Mouse (Mus musculus): ENCODE results near the gene Gna15. TPM values are rescaled to one million over a fixed set of nuclear protein-coding genes. Genes with fewer than 3 reads are reported as not detected.

Gene Gna15
- total and polyA plus RNA-seq, 3 experiments, result 1.1 to 2.2 (median 1.4) TPM

DNA sequence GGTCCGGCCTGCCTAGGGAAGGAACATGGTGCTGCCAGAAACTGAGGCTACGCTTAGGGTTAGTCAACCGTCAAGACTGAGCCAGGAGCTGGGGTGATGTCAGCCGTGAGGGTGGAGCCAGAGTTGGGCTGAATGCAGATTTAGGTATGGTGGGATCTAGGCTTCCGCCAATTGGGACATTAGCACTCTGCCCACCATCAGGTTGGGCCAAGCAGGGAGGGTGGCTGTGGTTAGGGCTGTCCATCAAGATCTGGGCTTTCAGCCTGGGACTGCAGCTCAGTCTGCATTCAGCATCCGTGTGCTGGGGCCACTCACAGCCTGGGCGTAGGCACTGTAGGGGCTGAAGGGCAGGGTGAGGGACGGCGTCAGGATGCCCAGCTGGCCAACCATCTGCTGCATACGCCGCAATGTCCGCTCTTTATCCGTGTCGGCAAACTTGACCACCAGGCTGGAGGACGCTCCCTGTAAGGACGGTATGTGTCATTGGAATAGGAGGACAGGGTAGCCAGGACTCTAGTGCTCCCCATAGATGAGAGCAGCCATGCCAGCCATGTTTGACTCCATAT, 56.3 kb downstream of the Gna15 start:
- no peak for DNase-seq

- DNase-seq, result no peak
These were observed 57.1 kb downstream of the Gna15 start for GRCm38 (mm10) chr10:81466881-81467280.

DNA sequence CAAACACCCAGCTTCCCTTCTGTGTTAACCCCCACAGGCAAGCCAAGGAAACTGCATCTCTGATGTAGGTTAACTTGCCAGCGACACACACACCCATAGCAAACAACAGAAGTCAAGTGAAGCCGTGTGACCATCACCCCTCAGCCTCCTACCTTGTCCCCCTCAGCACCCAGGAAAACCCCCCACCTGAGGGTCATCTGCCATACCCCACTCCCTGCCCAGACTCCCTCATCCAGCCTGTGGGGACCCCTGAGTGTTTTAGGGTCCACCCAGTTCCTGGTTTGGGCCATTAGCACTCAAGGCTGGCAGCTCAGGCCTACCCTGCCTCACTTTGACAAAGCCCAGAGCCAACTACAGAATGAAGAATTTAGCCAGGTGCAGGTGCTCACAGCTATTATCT, 58.0 kb downstream of the Gna15 start:
- no peak for DNase-seq

DNA sequence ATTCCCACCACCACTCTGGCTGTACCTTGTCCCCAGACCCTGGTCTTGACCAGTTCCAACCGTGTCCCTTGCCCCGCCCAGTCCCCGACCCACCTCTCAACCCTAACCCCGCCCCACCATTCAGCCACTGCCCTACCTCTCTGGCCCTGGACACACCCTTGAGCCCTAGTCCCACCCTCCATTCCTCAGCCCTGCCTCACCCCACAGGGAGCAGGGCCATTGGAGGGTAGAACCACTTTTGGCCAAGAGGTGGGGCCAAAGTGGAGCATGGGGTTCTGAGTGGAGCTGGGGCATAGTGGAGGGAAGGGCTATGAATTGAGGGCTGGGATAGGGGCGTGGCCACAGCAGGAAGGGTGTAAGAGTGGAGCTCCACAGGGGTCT, 58.8 kb downstream of the Gna15 start:
- DNase-seq, result no peak

- peak; percentile 51 for DNase-seq
These were observed 59.4 kb downstream of the Gna15 start for GRCm38 (mm10) chr10:81464405-81465264.

- no peak for DNase-seq
These were observed 60.5 kb downstream of the Gna15 start for GRCm38 (mm10) chr10:81463531-81463930.

DNA sequence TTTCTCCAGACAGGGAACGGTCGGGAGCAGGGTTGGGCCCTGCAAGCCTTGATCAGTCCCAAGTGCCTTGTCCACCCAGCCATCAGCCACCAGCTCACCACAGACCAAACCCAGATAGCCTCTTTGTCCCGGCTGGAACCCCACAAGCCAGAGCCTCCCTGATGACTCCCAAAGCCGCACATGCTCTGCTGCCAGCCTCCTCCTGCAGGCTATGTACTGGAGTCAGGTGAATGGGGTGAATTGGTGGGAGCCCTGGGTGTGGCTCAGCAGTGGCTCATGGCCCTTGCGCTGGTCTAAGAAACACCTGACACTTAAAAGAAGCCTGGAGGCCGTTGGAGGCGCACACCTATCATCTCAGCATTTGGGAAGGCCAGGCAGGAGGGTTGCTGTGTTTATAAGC, 61.1 kb downstream of the Gna15 start:
- DNase-seq, result no peak

DNA sequence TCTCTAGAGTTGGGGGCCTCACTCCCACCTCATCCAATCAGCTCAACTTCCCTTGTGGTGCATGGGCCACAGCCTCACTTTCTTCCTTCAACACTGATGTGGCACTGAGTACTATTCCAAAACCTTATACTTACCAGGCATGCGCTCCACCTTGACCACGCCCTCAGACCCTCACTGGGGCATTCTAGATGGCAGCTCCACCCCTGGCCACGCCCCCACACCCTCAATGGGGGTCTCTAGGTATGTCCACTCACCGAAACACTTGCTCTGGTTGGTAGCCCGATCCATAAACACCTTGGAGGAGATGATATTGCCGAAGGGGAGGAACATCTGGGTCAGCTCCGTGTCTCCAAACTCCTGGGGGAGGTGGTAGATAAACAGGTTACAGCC, 61.6 kb downstream of the Gna15 start:
- DNase-seq, result no peak

DNA sequence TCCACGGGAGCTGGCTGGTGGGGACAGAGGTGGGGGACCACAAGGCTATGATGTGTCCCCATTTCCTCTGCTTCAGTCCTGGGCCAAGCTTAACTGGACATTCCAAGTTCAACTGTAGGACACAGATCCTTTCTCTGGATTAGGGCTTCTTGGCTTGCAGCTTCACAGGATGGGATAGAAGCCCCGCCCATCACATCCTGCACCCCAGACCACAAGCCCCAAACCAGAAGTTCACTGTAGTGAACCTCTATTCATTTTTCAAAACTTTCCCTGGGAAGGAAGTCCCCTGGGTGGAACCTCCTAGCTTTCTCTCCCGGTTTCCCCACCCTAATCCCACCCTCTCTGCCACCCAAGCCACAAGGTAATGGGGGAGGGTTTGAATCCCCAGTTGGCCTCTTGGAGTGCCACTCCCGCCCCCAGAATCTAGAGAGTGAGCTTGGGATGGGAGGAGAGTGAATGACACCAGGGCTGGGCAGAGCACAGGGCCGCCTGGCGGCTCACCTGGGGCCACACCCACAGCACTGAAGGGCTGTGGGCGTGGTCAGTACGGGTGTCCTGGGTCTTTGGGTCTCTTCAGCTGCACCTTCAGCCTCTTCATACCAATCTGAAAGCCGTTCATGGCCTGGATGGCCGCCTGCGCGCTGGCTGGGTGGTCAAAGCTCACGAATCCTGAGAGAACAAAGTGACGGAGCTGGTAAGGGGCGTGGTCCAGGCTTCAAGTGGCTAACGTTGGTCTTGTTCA, 62.2 kb downstream of the Gna15 start:
- no peak for DNase-seq

- DNase-seq, result no peak
These were observed 63.1 kb downstream of the Gna15 start for GRCm38 (mm10) chr10:81460951-81461350.

- DNase-seq, result no peak
These were observed 63.6 kb downstream of the Gna15 start for GRCm38 (mm10) chr10:81460471-81460870.

GRCm38 (mm10) chr10:81459399-81459798, 64.6 kb downstream of the Gna15 start:
- DNase-seq, result no peak

DNA sequence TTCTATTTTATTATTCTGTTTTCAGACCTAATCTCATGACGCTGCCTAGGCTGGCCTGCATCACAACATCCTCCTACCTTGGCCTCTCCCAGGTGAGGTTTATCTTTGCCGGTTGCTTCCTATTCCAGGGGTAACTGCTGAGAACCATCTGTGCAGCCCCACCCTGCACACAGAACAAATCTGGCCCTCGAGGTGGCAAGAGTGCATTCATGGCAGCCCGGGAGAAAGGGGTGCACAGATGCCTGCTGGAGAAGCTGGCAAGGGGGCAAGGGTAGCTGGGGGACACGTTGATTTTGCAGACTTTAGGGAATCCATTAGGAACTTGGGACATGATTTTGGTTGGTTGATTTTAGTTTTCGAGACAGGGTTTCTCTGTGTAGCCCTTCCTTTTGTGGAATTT, 65.8 kb downstream of the Gna15 start:
- no peak for DNase-seq

GRCm38 (mm10) chr10:81457624-81458023, 66.4 kb downstream of the Gna15 start:
- no peak for DNase-seq

- DNase-seq, result no peak
These were observed 67.0 kb downstream of the Gna15 start for GRCm38 (mm10) chr10:81456983-81457563.

- DNase-seq, result no peak
These were observed 68.7 kb downstream of the Gna15 start, which contains the start of gene Nfic for GRCm38 (mm10) chr10:81455181-81455895. Nfic (minus strand) TSS chr10:81455635.

GRCm38 (mm10) chr10:81454106-81454505, 69.9 kb downstream of the Gna15 start:
- no peak for DNase-seq

DNA sequence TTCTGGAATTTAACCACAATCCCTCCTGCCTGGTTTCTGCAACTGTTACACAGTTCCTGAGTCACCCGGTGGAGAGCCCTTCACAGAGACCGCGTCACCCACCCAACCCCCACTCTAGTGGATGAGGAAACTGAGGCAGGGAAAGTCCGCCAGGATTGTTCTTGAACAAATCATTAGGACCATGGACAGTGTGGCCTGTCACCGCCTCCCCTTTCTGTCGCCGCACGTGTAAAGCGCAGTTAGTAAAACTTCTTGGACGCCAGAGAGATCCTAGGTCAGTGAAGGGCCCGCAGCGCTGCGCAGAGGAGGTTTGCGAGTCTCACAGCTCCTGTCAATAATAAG, 71.1 kb downstream of the Gna15 start:
- peak; percentile 44 for DNase-seq
